Mouse (Mus musculus) liver, adult 2 months (tissue): ENCODE results near the gene 1110017D15Rik.

Source experiments
- CTCF ChIP-seq: fragments of 200-500 bp; IDR thresholded peaks from 2 replicates; pipeline ENCODE4 v1.5.1; 2011; ENCODE audit warnings: low read depth, low read length, control low read depth
- POLR2A ChIP-seq: fragments of 200-500 bp; IDR thresholded peaks from 2 replicates; pipeline ENCODE4 v1.6.1; 2011; ENCODE audit warnings: low read length, control low read depth; ENCODE audit not compliant: insufficient read depth; ENCODE audit errors: extremely low read depth

DNA sequence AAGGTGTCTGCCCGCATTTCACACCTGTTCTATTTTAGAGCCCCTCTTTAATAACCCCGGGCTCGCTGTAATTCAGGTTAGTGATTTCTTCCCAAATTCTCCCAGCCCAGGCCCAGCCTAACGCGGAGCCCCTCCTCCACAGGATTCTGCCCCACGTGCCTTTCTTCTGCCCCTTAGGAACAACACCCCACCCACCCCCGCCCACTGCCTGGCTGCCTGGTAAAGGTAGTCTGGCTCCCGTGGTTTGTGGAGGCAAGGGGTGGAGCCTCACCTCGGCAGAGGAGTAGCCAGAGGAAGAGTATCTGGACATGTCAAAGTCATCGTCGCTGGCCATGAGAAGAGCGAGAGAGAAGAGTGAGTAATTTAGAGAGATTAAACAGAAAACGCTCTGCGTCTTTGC lies 3.5 kb upstream of the 1110017D15Rik start:
- no peak for TF ChIP-seq POLR2A
- no peak for TF ChIP-seq CTCF
